Mouse (Mus musculus): ENCODE results near the gene Eif4g3. TPM values are rescaled to one million over a fixed set of nuclear protein-coding genes. Genes with fewer than 3 reads are reported as not detected.

The Eif4g3 gene
- polyA plus RNA-seq (2015; fragmentation: Nextera tagmentation; extraction: Ambion mirVana), result 27.7 and 29.7 TPM in 2 replicates

DNA sequence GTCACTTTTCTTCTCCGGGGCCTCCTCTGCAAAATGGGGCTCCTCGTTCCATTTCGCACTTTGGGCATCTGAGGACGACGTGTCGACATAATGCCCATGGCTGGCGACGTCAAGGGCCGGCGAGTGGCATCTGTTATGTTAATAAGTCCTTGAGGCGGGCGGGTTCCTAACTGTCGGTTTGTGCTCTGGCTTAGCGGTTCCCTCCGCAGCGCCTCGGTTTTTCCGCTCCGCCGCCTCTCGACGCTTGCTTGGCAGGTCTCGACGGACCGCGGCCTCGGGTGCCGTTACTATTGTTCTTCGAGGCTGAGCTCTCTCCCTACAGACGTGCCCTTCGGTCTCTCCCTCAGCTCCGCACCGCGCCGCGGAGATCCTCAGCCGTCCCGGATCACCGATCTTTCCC lies at the start of gene Eif4g3:
Gene Eif4g3 (plus strand): TSS at position 133 of the 400 bp plus-strand sequence.
- Histone ChIP-seq H3K36me3 (peaks cover 8% of the 10 kb centered on the region), H3K27me3 (replicated peaks) (peaks cover 7% of the 10 kb centered on the region; the same call in 1 of the 2 replicates), H3K9me3 (no peaks in the 10 kb centered on the region), H3K27ac (peak within 1 kb of the TSS; percentile 89), H3K4me1 (peaks cover 24% of the 10 kb centered on the region), H3K4me3 (replicated peaks) (peak within 1 kb of the TSS; percentile 90), H3K9ac (peak within 1 kb of the TSS; percentile 93), H3K4me2 (peak within 1 kb of the TSS; percentile 74)
- ATAC-seq (ENCODE audit: insufficient read depth, low FRiP score, low read depth), result no peak; the same call in 1 of the 2 replicates
- WGBS, result 3% methylated on average over 39 of the region's 39 CpGs

DNA sequence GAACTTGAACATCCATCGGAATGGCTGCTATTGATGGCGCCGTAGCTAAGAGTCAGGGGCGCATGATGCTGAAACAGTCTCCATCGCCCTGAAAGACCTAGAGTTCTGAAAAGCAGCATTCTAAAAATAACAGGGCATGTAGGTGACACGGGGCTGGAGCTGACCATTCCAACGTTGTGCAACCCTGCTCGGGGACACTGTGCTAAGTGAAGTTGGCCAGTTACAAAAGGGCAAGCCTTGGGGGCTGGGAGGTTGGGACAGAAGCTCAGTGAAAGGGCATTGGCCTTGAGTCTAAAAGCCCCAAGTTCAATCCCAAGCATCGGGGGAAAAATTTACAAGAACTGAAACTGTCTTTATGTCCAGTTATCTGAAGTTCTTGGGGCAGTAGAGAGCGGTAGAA lies 49.3 kb upstream of the Eif4g3 start:
- WGBS, result 87% methylated on average over 10 of the region's 10 CpGs

DNA sequence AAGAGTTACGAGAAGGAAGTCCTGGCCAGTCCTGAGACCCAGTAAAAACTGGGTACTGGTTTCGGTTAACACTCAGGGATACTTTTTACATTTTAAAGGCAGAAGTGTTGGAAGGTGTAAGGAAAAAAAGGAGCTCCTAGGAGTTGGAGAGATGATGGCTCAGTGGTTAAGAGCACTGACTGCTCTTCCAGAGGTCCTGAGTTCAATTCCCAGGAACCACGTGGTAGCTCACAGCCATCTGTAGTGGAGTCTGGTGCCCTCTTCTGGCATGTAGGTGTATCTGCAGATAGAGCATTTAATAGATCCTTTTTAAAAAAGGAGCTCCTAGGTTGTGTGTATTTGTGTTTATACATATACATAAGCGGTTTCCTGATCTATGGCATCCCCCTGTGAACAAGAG lies 47.4 kb upstream of the Eif4g3 start:
- H3K36me3 ChIP-seq, result peaks cover 53% of the 10 kb centered on the region
- no peak overlapping the region for H3K4me2 ChIP-seq

More for the DNA sequence above, 49.3 kb upstream of the Eif4g3 start:
- ATAC-seq (ENCODE audit: insufficient read depth, low FRiP score, low read depth), result no peak
- H3K36me3 ChIP-seq, result peaks cover 54% of the 10 kb centered on the region
- H3K4me1 ChIP-seq, result no peaks in the 10 kb centered on the region
- H3K4me3 ChIP-seq (replicated peaks), result no peak overlapping the region
- H3K4me2 ChIP-seq, result no peak overlapping the region
- H3K9me3 ChIP-seq, result no peaks in the 10 kb centered on the region
- H3K27ac ChIP-seq, result no peak overlapping the region
- H3K27me3 ChIP-seq (replicated peaks), result no peaks in the 10 kb centered on the region
- H3K9ac ChIP-seq, result no peak overlapping the region

DNA sequence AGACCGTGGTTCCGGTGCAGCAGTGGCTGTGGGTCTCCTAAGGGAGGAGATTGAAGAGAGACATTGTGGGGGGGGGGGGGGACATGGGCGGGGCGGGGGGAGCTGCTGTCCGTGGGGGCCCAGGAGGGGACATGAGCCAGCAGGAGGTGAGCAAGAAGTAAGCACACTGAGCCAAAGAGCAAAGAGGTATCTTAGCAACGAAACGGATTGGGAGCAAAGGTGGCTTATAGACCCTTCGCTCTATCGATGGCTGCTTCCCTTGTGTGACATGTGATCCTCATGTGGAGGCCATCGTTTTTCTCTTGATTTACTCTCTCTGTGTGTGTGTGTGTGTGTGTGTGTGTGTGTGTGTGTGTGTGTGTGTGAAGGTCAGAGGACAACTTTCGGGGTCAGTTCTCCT lies 46.4 kb upstream of the Eif4g3 start:
- no peaks in the 10 kb centered on the region for H3K4me1 ChIP-seq
- H3K36me3 ChIP-seq, result peaks cover 51% of the 10 kb centered on the region
- no peaks in the 10 kb centered on the region for H3K9me3 ChIP-seq
- no peak for ATAC-seq (ENCODE audit: insufficient read depth, low FRiP score, low read depth)
- H3K27me3 ChIP-seq (replicated peaks), result no peaks in the 10 kb centered on the region
- 84% methylated on average over 11 of the region's 11 CpGs for WGBS
- no peak overlapping the region for H3K4me2 ChIP-seq
- no peak overlapping the region for H3K9ac ChIP-seq
- H3K4me3 ChIP-seq (replicated peaks), result no peak overlapping the region
- no peak overlapping the region for H3K27ac ChIP-seq

More for the DNA sequence above, 47.4 kb upstream of the Eif4g3 start:
- Histone ChIP-seq H3K4me1 (no peaks in the 10 kb centered on the region), H3K27me3 (replicated peaks) (no peaks in the 10 kb centered on the region), H3K9ac (no peak overlapping the region), H3K4me3 (replicated peaks) (no peak overlapping the region), H3K9me3 (no peaks in the 10 kb centered on the region), H3K27ac (no peak overlapping the region)
- WGBS, result 71% methylated on average over 4 of the region's 4 CpGs
- no peak for ATAC-seq (ENCODE audit: insufficient read depth, low FRiP score, low read depth)

DNA sequence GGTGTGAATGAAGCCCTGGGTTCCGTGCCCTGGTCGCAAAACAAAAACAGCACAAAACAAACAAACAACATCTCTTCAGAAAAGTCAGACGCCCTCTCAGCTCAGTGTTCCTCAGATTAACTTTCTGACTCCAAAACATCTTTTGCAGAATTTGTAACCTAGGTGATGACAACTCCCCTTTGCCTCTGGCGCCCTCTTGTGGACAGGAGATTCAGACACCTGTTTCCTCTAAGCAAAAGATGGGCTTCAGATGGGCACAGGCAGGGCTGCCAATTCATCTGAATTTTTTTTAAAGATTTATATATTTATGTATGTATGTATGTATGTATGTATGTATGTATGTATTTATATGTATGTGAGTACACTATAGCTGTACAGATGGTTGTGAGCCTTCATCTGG lies 40.0 kb upstream of the Eif4g3 start:
- Histone ChIP-seq H3K27ac (no peak overlapping the region), H3K9me3 (no peaks in the 10 kb centered on the region), H3K36me3 (peaks cover 36% of the 10 kb centered on the region), H3K4me2 (no peak overlapping the region), H3K4me1 (no peaks in the 10 kb centered on the region), H3K9ac (no peak overlapping the region), H3K27me3 (replicated peaks) (no peaks in the 10 kb centered on the region), H3K4me3 (replicated peaks) (no peak overlapping the region)
- 44% methylated on average over 4 of the region's 4 CpGs for WGBS
- no peak for ATAC-seq (ENCODE audit: insufficient read depth, low FRiP score, low read depth)

DNA sequence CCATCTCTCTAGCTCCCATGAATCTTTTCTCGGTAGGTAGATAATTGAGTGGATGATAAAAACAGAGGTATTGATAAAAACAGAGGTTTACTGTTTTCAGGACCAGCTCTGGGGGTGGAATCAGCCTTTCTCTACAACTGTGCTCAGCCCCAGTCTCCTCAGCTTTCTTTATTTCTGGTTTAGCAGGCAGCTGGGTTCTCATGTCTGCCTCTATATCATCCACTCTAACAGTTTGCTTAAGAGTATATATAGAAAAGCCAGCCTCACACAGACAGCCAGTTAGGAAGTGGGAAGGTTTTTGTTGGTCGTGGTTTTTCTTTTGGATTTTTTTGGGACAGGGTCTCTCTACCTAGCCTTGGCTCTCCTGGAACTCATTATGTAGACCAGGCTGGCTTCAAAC lies 38.6 kb upstream of the Eif4g3 start:
- no peaks in the 10 kb centered on the region for H3K4me1 ChIP-seq
- no peak for ATAC-seq (ENCODE audit: insufficient read depth, low FRiP score, low read depth)
- WGBS, result 82% methylated on average over 2 of the region's 2 CpGs
- no peak overlapping the region for H3K4me3 ChIP-seq (replicated peaks)
- no peak overlapping the region for H3K9ac ChIP-seq
- H3K9me3 ChIP-seq, result no peaks in the 10 kb centered on the region
- H3K27ac ChIP-seq, result no peak overlapping the region
- no peak overlapping the region for H3K4me2 ChIP-seq
- no peaks in the 10 kb centered on the region for H3K27me3 ChIP-seq (replicated peaks)
- peaks cover 44% of the 10 kb centered on the region for H3K36me3 ChIP-seq

DNA sequence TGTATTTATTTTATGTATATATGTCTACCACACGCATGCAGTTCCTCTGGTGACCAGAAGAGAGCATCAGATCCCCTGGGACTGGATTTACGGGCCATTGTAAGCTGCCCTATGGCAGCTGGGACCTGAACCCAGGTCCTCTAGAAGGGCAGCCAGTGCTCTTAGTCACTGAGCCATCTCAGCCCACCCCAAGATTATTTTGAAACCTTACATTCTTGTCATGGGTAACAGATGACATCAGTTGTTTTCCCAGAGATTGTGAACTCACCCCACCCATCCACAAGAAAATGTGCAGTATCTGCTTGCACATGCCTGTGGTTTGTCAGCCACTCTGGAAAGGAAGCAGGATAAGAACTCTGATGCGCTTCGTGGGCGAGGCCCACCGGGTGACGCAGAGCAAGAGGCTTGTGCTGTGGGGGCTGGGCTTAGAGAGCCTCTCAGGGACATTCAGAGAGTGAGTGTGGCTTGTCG lies 37.9 kb upstream of the Eif4g3 start:
- H3K27me3 ChIP-seq (replicated peaks), result no peaks in the 10 kb centered on the region
- peaks cover 45% of the 10 kb centered on the region for H3K36me3 ChIP-seq
- no peak overlapping the region for H3K4me3 ChIP-seq (replicated peaks)
- no peak overlapping the region for H3K27ac ChIP-seq
- WGBS, result 65% methylated on average over 8 of the region's 8 CpGs
- 0 out of 2 replicates have a peak, but pooled peaks have one; percentile 33 for ATAC-seq (ENCODE audit: insufficient read depth, low FRiP score, low read depth)
- H3K4me2 ChIP-seq, result no peak overlapping the region
- no peaks in the 10 kb centered on the region for H3K9me3 ChIP-seq
- no peaks in the 10 kb centered on the region for H3K4me1 ChIP-seq
- no peak overlapping the region for H3K9ac ChIP-seq

DNA sequence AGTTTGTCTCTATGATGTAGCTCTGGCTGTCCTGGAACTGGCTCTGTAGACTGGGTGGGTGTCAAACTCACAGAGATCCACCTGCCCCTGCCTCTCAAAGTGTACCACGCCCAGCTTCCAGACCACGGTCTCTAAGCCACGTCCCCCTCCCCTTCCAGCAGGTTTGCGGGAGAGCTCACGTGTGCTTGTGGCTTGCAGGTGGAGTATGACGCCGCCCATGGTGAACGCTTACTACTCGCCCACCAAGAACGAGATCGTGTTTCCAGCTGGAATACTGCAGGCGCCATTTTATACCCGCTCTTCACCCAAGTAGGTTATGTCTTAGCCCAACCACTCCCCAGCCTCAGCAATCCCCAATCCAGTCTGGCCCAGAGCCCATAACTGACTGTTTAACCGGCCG lies 36.6 kb upstream of the Eif4g3 start:
- peaks cover 36% of the 10 kb centered on the region for H3K36me3 ChIP-seq
- H3K9ac ChIP-seq, result no peak overlapping the region
- no peak for ATAC-seq (ENCODE audit: insufficient read depth, low FRiP score, low read depth)
- H3K27ac ChIP-seq, result no peak overlapping the region
- H3K4me3 ChIP-seq (replicated peaks), result no peak overlapping the region
- peaks cover 7% of the 10 kb centered on the region; the same call in 1 of the 2 replicates for H3K4me1 ChIP-seq
- H3K4me2 ChIP-seq, result no peak overlapping the region
- no peaks in the 10 kb centered on the region for H3K27me3 ChIP-seq (replicated peaks)
- H3K9me3 ChIP-seq, result no peaks in the 10 kb centered on the region
- 94% methylated on average over 15 of the region's 15 CpGs for WGBS

DNA sequence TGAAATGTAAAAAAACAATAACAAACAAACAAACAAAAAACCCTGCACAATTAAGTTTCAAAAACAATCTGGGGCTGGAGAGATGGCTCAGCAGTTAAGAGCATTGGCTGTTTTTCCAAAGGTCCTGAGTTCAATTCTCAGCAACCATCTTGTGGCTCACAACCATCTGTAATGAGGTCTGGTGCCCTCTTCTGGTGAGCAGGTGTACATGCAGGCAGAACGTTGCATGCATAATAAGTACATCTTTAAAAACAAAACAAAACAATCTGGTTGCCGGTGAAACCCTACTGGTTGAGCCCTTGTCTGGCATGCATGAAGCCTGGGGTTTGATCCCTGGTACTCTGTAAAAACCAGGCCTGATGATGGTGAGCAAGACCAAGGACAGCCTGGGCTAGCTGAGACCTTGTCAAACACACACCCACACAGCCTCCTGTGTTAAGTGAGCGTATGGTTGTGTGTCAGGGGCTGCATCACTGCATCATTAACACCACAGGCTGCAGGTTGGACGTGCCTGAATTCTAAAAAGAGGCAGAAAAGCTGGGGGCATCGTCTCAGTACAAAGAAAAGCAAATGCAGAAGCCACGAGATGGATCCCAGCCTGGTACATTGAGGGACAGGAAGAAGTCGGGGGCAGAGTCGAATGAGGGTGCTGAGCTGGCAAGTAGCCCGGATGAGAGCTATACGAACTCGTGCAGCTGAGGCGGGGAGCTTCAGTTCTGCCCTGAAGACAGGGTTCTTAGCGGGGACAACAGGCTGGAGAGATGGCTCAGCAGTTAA lies 32.7 kb upstream of the Eif4g3 start:
- Histone ChIP-seq H3K4me2 (no peak overlapping the region), H3K9me3 (no peaks in the 10 kb centered on the region), H3K36me3 (peaks cover 65% of the 10 kb centered on the region), H3K4me1 (peaks cover 7% of the 10 kb centered on the region; the same call in 1 of the 2 replicates), H3K9ac (no peak overlapping the region), H3K27me3 (replicated peaks) (no peaks in the 10 kb centered on the region), H3K4me3 (replicated peaks) (no peak overlapping the region), H3K27ac (no peak overlapping the region)
- 79% methylated on average over 13 of the region's 13 CpGs for WGBS
- ATAC-seq (ENCODE audit: insufficient read depth, low FRiP score, low read depth), result no peak

DNA sequence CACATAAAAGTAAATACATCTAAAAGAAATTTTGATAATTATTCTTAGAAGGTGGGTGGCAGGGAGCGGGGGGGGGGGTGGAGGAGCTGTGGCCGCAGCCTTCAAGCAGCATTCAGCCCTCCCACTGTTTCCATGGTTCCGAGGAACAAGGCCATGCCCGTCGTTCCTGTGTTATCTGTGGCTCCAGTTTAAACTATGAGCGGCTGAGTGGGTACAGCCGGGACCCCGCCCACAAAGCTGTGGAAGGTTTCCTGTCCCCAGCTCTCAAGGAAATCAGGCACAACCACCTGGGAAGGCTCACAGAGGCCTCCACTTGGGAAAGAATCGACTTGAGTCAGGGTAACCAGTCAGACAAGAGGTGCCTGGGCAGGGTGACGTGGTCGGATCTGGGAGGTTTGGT lies 32.1 kb upstream of the Eif4g3 start:
- Histone ChIP-seq H3K4me2 (no peak overlapping the region), H3K9ac (no peak overlapping the region), H3K4me3 (replicated peaks) (no peak overlapping the region), H3K9me3 (no peaks in the 10 kb centered on the region), H3K36me3 (peaks cover 65% of the 10 kb centered on the region), H3K27ac (no peak overlapping the region), H3K27me3 (replicated peaks) (no peaks in the 10 kb centered on the region), H3K4me1 (peaks cover 7% of the 10 kb centered on the region; the same call in 1 of the 2 replicates)
- 58% methylated on average over 11 of the region's 11 CpGs for WGBS
- peak; percentile 75 for ATAC-seq (ENCODE audit: insufficient read depth, low FRiP score, low read depth)

DNA sequence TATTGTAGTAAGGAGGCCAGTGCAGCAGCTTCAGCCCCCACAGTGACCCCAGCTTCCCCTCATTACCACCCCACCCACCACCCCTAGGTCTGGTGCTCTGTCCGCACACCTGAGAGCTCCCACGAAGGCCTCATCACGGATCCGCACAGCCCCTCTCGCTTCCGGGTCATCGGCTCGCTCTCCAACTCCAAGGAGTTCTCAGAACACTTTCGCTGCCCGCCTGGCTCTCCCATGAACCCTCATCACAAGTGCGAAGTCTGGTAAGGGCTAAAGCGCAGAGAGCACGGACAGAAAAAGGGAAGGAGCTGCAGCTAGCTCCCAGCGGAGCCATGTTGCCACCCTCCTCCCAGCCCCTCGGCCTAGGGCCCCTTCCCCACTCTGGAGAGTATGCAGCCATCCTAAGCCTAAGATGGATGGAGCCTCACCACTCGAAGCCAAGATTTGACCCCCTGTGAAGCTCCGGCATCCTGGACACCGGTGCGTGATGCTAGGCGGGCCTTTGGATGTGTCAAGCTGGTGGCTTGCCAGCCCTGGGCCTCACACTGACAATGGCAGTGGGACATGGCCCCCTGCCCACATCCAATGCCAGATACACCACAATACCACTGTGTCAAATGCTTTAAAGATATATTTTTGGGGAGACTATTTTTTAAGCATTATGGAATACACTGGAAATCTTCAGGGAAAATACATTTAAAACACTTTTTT lies 30.0 kb upstream of the Eif4g3 start:
- Histone ChIP-seq H3K9ac (no peak overlapping the region), H3K27ac (no peak overlapping the region), H3K9me3 (no peaks in the 10 kb centered on the region), H3K27me3 (replicated peaks) (no peaks in the 10 kb centered on the region), H3K4me2 (no peak overlapping the region), H3K4me1 (peaks cover 7% of the 10 kb centered on the region; the same call in 1 of the 2 replicates), H3K4me3 (replicated peaks) (no peak overlapping the region), H3K36me3 (peaks cover 52% of the 10 kb centered on the region)
- ATAC-seq (ENCODE audit: insufficient read depth, low FRiP score, low read depth), result no peak
- WGBS, result 93% methylated on average over 20 of the region's 20 CpGs

DNA sequence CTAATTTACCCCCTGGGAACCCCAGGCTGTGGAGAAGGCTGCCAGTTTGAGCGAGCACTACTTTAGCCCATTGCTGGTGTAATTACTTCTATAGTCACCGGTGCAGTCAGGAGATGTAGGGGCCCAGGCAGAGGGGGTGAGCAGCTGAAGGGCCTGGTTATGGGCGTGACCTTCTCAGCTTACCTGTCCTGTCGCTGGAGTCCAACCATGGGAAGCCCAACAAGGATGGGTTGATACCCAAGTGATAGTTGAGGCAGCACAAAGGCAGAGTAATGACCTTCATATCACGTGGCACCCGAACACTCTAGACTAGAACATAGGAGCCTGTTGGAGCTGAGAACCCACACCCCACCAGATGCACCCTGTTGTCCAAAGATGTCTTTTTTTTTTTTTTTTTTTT lies 29.4 kb upstream of the Eif4g3 start:
- H3K4me1 ChIP-seq, result peaks cover 7% of the 10 kb centered on the region; the same call in 1 of the 2 replicates
- H3K9ac ChIP-seq, result no peak overlapping the region
- H3K9me3 ChIP-seq, result no peaks in the 10 kb centered on the region
- H3K4me3 ChIP-seq (replicated peaks), result no peak overlapping the region
- WGBS, result 82% methylated on average over 6 of the region's 6 CpGs
- H3K36me3 ChIP-seq, result peaks cover 47% of the 10 kb centered on the region
- H3K27ac ChIP-seq, result no peak overlapping the region
- no peaks in the 10 kb centered on the region for H3K27me3 ChIP-seq (replicated peaks)
- ATAC-seq (ENCODE audit: insufficient read depth, low FRiP score, low read depth), result no peak
- no peak overlapping the region for H3K4me2 ChIP-seq
